Mouse (Mus musculus) neutrophil, adult 5-6 weeks (primary cell): Measurements from ENCODE around the gene Ltbr. TPM values are rescaled to one million over a fixed set of nuclear protein-coding genes. Genes with fewer than 3 reads are reported as not detected.

Experiments
- ATAC-seq: fragments of 151-379, 151-347 bp; 2 replicates; pipeline ENCODE4 v1.8.0; 2017; ENCODE audit warnings: mild to moderate bottlenecking, moderate TSS enrichment; ENCODE audit not compliant: insufficient number of reproducible peaks, poor library complexity, low FRiP score, severe bottlenecking; ENCODE audit errors: extremely low read depth
- total RNA-seq: library from RNA; stranded (forward); fragments of 200-1000 nt; gene quantifications from 2 replicates; pipeline ENCODE4 v1.2.3, GENCODE M21; 2017

Gene Ltbr
- total RNA-seq, 1 experiment from 2014 or later = 45.6 TPM

DNA sequence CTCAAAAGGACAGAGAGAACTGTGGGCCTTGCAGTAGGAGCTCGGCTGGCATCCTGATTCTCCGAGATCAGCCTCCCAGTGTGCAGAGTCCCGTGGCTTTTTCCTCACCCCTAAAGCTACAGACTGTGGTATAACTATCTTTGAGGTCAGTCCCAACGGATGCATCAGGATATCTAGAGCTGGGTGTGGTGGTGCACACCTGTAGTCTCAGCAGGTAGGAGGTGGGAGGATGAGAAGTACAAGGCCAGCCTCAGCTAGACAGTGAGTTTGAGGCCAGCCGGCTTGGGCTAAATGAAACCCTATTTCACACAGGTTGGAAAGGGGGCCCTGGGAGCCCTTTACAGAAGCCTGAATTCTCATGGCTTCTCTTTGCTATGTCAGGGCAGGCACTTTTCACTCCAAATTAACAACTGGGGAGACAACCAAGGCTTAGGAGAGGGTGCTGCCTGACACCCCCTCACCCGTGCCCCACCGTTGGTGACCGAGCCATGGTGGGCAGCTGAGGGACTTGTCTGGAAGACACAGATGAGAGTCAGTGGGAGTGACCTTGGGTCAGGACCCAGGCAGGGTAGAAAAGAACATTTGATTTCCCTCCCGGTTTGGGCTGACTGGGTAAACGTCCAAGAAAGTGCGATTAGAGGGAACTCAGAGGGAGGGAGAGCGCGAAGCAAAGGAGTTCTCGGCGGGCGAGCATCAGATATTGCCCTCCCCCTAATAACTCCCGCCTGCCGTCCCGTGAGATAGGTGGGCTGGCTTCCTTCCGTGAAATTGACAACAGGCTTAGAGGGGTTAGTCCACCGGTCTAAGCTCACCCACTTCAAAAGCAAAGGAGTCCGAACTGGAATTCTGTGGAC lies 35.3 kb upstream of the Ltbr start, which contains the start of gene Tnfrsf1a:
Gene Tnfrsf1a, plus strand, starts transcription at position 642 of the 854 bp plus-strand sequence.
- ATAC-seq = no peak

GRCm38 (mm10) chr6:125346029-125346428 lies 32.3 kb upstream of the Ltbr start:
- no peak for ATAC-seq

- ATAC-seq = peak; percentile 53
These were observed 31.9 kb upstream of the Ltbr start for GRCm38 (mm10) chr6:125345625-125346024.

GRCm38 (mm10) chr6:125344866-125345265 lies 31.2 kb upstream of the Ltbr start:
- peak; percentile 73 for ATAC-seq

DNA sequence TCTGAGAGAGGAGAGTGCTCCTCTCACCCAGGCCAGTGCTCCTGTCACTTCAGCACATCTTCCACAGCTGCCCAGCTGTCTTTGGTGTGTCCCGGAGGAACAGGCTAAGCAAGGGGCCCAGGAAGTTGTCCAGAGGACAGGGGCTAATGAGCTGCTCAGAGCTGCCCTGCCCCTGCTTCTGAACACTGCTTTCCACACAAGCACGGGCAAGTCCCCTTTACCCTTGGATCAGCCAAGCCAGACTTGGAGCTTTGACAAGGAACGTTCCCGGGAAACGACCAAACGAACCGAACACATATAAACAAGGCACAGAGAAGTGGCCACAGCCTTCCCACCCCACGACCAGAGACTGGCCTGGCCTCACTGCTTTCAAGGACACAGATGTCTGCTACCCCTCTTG lies 30.4 kb upstream of the Ltbr start:
- ATAC-seq = no peak

GRCm38 (mm10) chr6:125342198-125342597 lies 28.5 kb upstream of the Ltbr start:
- no peak for ATAC-seq

GRCm38 (mm10) chr6:125340244-125340643 lies 26.6 kb upstream of the Ltbr start:
- no peak for ATAC-seq

DNA sequence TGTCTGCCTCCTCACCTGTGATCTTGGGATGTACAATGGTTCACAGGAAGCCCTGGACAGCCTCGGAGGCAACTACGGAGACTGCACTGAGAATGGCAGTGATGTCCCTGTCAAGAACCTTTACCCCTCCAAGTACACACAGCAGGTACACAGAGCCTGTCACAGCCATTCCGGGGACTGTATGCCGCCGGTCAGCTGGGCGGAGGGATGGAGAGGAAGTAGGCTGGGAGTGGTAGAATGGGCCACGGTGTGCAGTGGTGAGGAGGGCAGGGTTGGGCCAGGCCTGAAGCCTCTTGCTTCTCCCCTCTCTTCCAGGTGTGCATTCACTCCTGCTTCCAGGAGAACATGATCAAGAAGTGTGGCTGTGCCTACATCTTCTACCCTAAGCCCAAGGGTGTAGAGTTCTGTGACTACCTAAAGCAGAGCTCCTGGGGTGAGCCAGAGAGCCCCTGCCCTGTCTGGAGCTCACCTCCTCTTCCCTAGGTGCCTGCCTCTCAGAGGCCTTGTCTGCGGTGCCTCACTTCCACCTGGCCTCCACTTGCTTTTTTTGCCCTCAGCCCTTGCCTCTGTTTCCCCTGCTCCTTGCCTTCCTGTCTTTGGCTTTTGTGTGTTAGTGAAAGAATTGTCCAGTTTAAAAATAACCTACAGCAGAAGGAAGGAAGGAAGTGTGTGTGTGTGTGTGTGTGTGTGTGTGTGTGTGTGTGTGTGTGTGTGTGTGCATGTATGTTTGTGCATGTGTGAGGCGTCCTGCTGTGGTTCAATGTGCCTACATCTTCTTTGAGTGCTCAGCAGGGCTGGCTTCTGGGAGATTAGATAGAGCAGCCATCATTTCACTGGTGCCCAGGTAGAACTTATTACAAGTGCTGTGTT lies 25.3 kb upstream of the Ltbr start:
- ATAC-seq = no peak

GRCm38 (mm10) chr6:125334356-125334755 lies 20.7 kb upstream of the Ltbr start:
- no peak for ATAC-seq

DNA sequence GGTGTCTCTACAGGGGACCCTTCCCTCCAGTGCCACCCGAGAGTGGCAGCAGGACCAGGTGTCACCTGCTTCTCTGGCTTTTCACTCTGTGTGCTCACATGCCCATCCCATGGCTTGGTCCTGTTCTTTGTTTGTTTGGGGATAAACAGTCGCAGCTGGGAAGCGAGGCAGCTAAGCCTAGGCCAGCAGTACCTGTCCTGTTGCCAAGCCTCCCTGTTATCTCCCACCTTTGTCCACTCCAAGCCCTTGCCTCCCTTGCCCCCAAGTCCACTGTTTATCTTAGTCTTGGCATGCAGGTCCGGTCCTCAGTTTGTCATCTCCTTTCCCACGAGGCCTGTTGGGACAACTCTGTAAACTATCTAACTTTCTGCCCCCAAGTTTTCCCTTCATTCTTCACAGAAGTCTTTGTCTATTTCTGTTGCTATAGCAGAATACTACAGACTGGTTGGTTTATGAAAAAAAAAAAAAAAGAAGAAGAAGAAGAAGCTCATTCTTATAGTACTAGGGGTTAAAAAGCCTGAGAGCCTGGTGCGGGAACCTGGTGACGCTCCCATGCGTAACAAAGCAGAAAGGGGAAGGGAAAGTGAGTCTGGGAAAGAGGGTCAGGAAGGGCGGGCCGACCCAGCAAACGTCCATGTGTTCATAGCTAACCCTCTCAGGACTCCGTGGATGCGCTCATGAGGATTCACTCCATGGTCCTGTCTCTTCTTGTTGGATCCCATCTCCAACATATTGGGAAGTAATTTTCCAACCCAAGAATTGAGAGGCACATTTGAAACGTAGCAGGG lies 19.6 kb upstream of the Ltbr start:
- 0 out of 2 replicates have a peak, but pooled peaks have one; percentile 21 for ATAC-seq

DNA sequence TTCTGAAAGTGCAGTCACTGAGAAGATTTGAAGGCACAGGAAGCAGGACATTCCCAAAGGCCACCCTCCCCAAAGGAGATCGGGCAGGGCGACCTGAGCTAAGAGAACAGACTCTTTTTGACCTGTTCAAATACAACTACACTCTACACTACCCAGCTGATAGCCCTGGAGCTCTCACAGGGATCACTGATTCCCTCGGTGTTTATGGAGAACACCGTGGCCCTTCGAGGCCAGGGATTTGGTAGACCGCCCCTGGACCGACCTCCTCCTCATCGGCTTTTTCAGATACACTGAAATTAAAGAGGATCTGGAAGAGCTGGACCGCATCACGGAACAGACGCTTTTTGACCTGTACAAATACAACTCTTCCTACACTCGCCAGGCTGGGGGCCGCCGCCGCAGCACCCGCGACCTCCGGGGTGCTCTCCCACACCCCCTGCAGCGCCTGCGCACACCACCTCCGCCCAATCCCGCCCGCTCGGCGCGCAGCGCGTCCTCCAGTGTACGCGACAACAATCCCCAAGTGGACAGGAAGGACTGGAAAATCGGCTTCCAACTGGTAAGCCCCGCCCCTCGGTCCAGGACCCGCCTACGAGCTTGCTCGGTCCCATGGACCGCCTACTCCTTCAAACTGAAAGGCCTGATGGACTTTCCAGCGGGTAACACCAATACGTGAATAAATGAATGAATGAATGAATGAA lies 17.1 kb upstream of the Ltbr start:
- ATAC-seq = no peak

- ATAC-seq = peak; percentile 50; the same call in 1 of the 2 replicates
These were observed 14.6 kb upstream of the Ltbr start for GRCm38 (mm10) chr6:125328243-125328642.

GRCm38 (mm10) chr6:125325337-125325736 lies 11.7 kb upstream of the Ltbr start:
- ATAC-seq = no peak

DNA sequence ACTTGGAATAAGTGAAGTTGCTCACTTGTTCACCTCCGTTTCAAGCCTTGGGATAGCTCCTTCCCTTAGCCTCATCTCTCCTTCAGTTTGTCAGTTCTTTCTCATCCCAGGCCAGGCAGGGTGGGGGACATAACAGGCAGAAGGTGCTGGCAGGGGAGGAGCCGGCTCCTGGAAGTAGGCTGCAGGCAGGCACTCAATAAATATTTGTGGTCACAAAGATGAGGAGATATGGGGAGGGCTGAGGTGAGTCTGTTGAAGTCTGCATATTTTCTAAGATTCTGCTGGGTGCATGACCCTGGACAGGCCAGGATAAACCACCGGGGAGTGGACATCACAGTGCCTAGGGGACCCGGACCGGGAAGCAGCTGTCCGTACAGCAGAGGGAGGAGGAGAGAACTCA lies 9.9 kb upstream of the Ltbr start:
- ATAC-seq = no peak

DNA sequence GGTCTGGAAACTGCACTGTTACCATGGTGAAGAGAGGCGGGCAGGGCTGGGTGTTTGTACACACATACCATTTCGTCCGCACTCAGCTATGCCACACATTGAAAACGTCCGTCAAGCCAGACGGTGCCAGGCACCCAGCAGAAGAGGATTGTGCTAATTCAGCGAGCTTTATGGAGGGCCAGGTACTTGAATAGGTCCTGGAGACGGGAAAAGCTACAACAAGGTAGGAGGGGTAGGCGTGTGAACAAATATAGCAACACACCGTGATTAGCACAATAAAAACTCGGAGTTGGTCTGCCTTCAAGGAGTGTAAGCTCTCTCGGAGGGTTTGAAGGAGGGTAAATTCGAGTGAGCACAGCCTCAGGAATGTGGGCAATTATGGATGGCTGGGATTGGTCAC lies 9.1 kb upstream of the Ltbr start:
- ATAC-seq = no peak

- ATAC-seq = no peak
These were observed 7.6 kb upstream of the Ltbr start for GRCm38 (mm10) chr6:125321114-125321855.

DNA sequence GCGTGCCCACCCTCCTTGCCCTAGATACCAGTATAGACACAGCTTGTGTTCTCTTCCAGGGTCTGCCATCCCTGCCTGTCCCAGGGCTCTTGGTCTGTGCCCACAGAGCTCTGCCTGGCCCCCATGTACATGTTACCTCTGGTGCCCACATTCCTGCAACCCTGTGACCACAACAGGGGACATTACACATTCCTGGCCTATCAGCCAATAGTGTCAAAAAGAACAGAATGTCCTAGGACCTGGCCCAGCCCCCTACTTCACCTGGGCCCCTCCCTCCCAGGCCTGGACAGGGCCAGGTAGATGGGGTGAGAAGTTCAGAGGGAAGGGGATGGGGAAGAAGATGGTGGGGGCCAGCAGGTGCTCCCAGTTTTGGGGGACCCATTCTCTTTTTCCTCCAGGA lies 6.6 kb upstream of the Ltbr start, which contains the start of gene Scnn1a:
Gene Scnn1a, plus strand, starts transcription at position 337 of the 400 bp plus-strand sequence.
- ATAC-seq = no peak

- ATAC-seq = no peak
These were observed 6.2 kb upstream of the Ltbr start for GRCm38 (mm10) chr6:125319919-125320296.
